Mouse (Mus musculus): Measurements from ENCODE around the gene Ubtd1. TPM values are rescaled to one million over a fixed set of nuclear protein-coding genes. Genes with fewer than 3 reads are reported as not detected.

Ubtd1 gene
- total RNA-seq, 2 experiments from 2014 or later: 21.6 to 22.4 TPM

DNA sequence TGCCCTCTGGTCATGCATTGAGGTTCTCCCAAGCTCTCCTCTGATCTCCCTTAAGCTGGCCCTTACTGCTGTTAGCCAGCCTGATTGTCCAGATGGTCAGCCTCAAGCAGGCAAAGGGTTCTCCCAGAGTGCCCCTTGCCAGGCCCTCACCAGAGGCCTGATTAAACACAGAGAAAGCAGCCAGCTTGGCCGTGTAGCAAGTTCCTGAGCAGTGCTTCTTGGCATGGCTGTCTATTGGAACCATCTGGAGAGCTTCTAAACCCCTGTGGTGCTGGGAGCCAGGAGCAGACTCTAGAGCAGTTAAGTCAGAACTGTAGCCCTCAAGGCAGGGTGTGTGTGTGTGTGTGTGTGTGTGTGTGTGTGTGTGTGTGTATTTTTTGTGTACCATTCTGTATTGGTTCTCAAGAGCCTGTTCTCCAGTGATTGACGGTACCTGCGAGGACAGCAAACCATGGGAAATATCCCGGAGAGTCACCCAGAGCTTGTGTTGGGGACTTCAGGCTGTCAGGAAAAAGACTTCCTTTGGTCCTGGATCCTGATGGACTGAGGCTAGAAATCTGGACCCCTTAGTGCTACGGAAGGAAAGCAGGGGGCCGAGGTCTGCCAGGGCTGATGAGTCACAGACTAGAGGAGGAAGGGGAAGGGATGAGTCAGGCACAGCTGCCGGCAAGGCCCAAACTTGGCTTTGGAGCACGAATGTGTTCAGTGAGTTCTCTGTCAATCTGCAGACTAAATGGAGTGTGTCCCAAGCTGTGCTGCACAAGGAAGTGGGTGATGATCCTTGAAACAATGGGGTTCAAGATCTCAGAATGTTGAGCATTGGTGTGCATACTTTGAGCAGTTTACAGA lies 36.1 kb downstream of the Ubtd1 start:
- peak in 1 of 2 experiments; percentile 35 for DNase-seq (ENCODE audit: low spot score in 2 of 2)

DNA sequence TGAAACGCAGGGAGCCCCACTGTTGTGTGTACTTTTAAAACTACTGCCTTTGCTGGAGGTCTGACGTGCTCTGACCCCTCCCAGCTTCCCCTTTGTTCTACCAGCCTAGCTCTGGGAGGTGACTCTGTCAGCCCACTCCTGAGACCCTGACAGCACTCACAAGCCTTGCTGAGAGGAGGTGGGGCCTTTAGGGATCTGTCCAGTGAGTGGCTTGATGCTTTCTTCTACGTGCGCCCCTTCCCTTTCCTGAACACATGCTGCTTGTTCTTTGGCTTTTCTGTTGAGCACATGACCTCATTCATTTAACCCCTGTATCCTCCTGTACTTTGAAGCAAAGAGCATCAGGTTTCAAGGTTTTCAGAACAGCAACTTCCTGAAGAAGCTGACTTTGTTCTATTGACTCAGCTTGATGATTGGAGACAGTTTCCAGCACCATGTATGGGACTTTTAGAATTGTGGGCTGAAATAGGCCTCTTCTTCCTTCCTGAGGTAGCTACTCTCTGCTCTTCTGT lies 37.5 kb downstream of the Ubtd1 start:
- DNase-seq (ENCODE audit: low spot score in 2 of 2): no peak

DNA sequence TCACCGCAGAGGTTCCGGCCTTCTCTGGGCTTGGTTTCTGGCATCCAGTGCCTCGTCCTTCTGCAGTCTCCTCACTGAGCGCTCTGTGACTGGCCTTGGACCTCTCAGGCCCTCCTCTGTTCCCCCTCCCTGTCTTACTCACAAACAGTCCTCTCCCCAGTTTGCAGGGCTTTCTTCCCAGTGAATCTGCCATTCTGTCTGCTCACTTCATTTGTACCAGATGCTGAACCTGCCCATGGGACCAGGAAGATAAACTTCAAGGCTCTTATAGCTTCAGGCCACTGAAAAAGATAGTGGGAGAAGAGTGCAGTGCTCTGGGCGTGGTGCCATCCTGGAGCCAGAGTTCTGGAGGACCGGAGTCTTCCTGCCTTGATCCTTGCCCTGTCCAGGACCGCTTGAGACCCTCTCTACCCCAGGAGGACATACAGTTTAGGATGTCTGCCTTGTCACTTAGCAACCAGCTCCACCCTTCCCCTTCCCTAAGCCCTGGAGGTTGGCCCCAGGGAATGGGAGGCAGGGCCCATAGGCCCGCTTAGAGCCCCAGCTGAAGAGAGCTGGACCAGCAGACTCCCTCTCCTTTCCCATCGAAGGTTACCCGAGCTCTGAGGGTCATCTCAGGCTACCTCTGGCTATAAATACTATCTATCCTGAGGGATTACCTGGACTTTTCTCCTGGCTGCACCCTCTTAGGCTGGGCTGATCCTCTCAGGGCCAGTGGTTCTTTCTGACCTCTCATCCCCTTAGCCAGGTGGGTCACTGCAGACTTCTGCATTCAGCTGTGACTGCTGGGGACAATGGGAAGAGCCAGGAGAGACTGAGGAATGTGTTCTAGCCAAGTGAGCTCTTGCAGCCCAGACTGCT lies 40.3 kb downstream of the Ubtd1 start:
- no peak for DNase-seq (ENCODE audit: low spot score in 2 of 2)

DNA sequence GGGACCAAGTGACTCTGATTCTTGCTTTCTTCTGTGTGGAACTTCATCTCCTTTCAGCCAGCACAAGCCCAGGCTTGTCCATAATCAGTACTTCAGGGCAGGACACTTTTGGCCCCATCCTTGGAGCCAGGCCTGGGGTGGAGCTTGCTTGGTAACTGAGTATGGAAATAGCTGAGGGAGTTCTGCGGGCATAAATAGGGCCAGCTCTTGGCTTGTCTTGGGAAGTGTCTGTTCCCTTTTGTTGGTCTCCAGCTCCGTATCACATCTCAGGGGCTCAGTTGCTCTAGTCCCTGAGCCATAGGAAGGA lies 40.9 kb downstream of the Ubtd1 start:
- DNase-seq (ENCODE audit: low spot score in 2 of 2): no peak

DNA sequence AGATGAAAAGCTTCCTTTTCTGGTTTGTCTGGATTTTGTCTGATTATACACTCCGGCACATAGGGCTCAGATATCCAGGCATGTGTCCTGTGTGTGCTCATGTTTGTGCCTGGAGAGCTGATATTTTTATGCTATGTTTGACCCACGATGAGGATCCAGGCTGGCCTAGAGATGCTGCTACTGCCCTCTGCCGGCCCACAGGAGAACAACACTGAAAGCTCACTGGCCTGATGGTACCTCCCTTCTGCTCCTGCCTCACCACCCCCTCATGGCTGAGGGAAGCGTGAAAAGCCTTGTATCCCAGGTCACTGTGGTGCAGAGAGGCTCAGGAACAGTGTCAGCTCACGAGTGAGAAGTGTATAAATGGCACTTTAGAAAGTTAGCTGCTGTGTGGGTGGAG lies 44.6 kb downstream of the Ubtd1 start:
- peak; percentile 65 to 71 for DNase-seq (ENCODE audit: low spot score in 2 of 2)

DNA sequence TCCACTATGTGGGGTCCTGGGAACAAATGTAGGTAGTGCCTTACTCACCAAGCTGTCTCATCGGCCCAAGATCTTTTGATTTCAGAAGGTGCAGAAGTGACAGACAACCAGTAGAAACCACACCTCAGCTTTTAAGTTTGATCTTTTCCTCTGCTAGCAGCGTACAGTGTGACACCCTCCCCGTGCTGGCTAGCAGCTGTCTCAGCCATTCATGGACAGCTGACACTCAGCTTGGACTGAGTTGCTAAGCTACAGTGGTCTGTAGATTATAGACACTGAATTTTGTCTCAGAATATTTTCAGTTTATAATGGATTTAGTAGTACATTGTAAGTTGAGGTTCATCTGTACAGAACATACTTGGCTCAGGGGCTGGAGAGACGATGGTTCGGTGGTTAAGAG lies 49.5 kb downstream of the Ubtd1 start:
- no peak for DNase-seq (ENCODE audit: low spot score in 2 of 2)

DNA sequence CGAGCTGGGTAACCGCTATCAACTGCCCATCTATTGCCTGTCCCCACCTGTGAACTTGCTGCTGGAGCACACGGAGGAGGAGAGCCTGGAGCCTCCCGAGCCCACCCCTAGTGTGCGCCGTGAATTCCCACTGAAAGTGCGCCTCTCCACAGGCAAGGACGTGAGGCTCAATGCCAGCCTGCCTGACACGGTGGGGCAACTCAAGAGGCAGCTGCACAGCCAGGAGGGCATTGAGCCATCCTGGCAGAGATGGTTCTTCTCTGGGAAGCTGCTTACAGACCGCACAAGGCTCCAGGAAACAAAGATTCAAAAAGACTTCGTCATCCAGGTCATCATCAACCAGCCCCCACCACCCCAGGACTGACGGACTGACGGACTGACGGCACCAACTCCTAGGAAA lies 52.0 kb downstream of the Ubtd1 start:
- DNase-seq (ENCODE audit: low spot score in 2 of 2): no peak

DNA sequence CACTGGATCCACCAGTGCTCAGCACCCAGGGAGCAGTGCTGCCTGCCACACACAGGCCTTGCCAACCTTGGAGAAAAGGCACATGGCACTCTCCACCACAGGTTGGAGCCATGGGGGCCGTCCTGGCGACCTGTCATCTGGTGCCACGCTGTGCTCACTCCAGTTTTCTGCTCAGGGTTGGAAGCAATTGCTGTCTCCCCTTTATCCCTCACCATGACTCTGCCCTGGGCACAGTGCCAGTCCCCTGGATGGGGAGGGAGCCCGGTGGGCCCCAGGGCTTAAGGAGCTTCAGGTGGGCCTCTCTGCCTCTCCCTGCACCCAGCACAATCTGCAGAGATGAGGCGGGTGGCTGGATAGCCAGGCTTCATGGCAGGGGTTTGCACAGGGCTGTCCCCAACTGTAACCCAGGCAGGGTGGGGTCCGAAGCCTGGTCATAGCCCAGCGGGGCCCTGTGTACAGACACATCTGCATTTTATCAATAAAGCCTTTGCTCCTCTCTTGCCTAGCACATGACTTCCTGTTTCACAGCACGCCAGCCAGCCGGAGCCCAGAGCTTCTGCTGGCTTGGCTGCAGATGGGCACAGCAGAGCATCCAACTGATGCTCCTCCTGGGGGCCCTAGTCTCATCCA lies 52.7 kb downstream of the Ubtd1 start:
- no peak for DNase-seq (ENCODE audit: low spot score in 2 of 2)

DNA sequence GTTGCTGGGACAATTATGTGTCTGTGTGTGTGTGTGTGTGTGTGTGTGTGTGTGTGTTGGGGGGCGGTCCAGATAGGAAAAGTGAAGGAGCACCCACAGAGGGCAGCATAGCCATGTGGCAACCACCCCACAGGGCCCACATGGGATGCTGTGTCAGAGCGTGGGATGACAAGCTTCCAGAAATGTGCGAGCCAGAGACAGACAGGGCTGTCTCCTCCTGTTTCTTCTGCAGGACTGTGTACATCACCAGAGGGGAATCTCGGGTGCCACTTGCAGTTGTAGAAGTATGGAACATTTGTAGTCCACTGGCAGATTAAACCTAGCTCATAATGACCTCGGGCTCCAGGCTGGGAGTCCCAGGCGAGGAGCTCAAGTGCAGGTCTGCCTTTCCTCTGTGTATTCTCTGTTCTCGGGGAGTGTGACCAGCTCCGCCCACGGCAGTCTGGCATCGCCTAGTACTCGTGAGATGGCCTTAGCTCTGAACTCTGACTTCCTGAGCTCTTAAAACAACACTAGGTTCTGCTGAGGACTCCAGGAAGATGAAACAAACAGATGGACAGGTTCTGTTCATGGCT lies 53.4 kb downstream of the Ubtd1 start:
- DNase-seq (ENCODE audit: low spot score in 2 of 2): no peak

DNA sequence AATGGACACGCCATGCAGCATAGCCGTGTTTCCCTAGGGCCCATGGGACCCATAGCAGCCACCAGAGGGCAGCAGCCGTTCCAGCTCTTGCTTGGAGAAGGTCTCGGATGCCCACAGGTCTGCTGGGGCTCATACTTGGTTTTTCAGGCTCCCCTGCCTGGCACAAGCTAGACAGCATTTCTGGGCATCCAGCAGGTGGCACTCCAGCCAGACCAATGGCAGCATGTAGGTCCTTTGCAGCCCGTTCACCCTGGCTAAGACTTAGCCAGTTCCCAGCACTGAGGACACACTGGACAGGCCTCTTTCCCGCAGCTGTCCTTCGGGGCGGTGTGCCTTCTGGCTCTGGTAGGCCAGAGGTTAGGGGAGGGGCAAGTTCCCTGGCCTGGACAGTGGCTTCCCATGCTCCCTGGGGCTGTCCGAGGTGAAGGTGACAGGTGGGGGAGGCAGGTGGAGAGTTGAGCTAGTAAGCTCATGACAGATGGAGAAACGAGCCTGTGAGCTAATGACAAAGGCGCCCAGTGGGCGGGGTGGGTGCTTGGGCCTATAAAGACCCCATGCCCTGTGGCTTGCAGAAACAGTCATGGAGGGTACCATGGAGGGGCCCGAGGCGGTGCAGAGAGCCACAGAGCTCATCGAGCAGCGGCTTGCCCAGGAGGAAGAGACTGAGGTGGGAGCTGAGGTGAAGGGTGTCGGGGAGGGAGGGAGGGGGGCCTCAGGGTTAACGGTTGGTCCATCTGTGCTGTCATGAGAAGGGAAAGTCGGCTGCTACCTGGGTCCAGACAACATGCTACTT lies 54.1 kb downstream of the Ubtd1 start, which contains the start of gene Ankrd2:
Gene Ankrd2, plus strand, starts transcription at position 545 of the 793 bp plus-strand sequence.
- peak; percentile 39 to 76 for DNase-seq (ENCODE audit: low spot score in 2 of 2)

DNA sequence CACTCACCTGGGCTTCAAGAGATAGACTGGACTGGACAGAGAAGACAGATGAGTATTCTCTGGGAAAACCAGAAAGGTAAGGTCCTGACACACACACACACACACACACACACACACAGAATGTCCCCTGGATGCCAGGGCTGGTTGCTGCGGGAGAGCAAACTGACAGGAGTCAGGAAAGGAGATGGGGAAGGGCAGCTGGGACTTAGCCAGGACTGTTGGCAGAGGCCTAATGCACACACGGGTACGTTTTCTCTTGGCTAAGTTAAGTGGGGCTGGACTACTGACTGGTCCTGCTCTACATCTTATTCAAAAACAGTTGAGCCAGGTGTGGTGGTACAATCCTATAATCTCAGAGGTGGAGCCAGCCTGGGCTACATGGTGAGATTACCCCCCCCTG lies 54.8 kb downstream of the Ubtd1 start:
- no peak for DNase-seq (ENCODE audit: low spot score in 2 of 2)

DNA sequence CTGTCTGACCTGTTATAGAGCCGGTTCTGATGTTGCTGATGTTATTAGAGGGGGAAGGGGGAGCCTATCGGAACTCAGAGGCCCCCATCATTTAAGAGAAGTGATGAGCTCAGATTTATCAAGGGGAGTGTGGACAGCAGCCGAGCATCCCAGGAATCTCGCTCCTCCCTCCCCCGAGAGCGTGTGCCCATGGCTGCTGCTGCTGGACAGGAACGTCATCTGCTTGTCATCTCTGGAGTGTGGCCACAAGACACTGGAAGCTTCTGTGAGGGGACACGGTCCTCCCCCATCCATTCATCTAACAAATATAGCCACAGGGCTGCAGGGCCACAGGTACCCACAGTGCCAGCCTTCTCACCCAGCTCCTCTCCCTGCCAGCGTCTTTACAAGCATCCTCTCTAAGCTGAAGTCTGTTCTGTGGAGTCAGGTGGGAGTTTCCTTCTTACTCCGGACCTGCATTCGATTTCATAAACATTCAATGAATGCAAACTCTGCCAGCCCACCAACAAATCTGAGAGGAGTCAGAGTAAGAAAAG lies 55.7 kb downstream of the Ubtd1 start:
- no peak for DNase-seq (ENCODE audit: low spot score in 2 of 2)

DNA sequence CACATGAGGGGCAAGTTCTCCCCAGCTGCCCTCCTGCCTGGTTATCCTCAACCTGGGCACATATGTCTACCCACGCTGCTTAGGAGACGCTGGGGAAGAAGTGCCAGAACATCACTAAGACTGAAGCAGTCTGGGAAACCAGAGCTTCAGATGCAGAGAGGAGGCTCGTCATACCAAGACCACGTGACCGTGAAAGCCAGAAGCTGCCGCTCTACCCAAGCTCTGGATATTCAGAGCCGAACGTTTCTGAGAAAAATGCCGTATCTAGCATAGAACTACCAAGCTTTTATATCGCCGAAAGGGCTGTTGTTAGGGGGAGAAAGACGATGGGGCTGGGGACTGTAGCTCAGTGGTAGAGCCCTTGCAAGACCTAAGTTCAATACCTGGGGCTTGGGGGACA lies 56.7 kb downstream of the Ubtd1 start:
- DNase-seq (ENCODE audit: low spot score in 2 of 2): no peak

DNA sequence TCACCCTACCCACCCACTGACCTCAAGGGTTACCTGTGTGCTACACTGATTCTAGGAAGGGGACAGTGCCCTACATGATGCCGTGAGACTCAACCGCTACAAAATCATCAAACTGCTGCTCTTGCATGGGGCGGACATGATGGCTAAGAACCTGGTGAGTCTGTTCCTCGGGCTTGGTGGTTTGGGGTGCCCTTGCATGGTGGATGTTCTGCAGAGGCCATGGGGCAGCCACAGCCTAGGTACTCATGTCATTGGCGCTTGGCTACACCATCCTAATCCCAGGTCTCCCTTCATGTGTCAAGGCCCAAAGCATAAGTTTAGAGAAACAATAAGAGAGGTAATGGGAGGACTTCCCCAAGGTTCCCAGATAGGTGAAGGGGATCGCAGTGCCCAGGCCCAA lies 62.4 kb downstream of the Ubtd1 start:
- no peak for DNase-seq (ENCODE audit: low spot score in 2 of 2)

DNA sequence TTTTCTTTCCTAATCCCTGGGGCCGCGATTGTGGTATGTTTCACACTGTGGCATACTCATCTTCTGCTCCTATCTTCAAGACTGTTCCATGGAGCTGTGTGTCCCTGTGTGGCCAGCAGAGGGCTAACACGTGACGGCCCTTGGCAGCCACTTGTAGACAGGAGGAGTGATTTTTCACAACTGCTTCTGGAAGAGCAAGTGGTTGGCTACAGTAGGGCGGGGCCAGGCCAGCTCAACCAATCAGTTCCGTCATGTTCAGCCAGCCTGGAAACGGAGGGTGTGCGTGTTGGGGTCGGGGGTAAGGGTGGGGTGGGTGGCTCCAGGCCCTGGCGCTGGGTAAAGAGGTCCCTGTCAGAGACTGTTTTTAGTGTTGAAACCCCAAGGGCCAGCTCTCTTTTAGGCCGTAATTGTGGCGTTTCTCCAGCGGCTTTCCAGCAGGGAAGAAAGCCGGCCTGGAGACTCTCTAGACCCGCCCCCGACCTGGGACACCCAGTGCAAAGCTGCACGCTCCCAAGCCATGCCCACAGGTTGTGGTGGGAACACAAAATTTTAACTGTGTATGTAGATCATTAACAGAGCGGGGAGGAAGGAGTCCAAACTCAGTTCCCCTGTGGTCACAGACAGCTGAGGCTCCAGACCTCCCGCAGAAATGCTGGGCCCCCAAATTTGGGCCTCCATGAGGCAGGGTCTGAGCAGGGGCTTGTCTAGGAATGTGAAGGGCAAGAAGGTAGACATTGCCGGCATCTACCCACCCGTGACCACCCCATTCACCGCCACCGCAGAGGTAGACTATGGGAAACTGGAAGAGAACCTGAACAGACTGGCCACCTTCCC lies 63.9 kb downstream of the Ubtd1 start, which contains the start of gene Hoga1:
Gene Hoga1, plus strand, starts transcription at position 342 of the 834 bp plus-strand sequence.
- DNase-seq (ENCODE audit: low spot score in 2 of 2): peak; percentile 46 to 55

DNA sequence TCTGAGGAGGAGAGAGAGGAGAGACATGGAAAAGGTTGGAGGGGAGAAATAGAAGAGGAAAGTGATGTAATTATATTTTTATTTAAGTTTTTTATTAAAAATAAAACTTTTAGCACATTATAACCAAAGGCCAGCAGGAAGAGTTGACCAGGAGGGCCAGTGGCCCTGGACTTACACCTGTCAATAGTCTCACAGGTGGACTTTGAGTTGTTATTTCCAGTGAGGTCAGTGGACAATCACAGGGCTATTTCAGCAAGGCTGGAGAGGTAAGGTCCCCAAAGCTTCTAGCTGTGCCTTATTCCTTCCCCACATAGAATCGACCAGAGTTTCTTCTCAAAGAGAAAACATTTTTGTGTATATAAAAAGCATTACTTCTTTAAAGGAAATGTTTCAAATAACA lies 68.7 kb downstream of the Ubtd1 start:
- DNase-seq (ENCODE audit: low spot score in 2 of 2): no peak

DNA sequence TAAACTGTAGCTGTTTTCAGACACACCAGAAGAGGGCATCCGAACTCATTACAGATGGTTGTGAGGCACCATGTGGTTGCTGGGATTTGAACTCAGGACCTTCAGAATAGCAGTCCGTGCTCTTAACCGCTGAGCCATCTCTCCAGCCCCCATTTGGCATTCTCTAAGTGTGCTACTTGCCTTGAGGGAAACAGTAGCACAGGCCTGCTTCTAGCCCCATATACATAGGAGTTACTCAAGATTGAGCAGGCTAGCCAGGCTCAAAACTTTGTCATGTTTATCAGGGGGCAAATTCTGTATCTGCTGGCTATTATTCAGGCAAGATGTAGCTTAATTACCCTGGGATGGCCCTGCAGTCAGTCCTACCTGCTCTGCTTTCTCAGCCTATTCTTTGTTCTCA lies 69.8 kb downstream of the Ubtd1 start:
- no peak for DNase-seq (ENCODE audit: low spot score in 2 of 2)

DNA sequence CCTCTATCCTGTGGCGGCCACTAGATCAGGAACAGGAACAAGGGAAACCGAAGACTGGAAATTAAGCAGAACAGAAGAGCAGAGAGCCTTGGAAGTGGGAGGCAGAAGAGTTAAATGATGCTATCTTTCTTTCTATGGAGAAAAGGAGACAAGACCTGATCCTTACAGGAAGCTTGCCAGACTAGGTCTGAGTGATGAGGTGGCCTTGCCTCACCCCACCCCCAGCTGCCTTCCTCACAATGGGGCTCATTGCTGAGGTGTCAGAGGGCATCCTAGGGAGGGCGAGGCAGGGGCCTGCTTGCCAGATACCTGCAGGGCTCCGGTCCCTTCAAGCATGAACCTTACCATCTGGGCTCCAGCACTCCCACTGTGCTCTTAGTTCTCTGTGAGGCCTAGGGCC lies 70.4 kb downstream of the Ubtd1 start, which contains the start of gene 4933411K16Rik:
Gene 4933411K16Rik, plus strand, starts transcription at position 301 of the 400 bp plus-strand sequence.
- no peak for DNase-seq (ENCODE audit: low spot score in 2 of 2)

DNA sequence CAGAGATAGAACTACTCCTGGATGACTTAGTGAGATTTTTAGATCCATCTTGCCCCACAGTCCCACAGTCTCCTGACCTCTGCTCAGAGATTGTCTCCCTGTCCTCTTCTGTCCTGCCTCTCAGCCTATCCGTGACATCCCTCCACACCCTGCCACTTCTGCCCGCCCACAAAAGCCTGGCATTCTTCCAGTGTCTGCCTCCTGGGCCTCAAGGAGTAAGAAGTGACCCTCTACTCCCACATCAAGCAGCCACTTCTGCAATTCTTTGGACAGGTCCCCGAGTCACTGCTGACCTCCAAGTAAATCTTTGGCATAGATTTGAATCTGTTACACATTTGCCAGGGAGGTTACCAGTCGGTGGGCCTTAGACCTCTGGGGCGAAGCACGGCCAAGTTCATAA lies 72.7 kb downstream of the Ubtd1 start:
- no peak for DNase-seq (ENCODE audit: low spot score in 2 of 2)
